14 mouse cellular contexts compared by ENCODE assay signal in the genomic region with DNA sequence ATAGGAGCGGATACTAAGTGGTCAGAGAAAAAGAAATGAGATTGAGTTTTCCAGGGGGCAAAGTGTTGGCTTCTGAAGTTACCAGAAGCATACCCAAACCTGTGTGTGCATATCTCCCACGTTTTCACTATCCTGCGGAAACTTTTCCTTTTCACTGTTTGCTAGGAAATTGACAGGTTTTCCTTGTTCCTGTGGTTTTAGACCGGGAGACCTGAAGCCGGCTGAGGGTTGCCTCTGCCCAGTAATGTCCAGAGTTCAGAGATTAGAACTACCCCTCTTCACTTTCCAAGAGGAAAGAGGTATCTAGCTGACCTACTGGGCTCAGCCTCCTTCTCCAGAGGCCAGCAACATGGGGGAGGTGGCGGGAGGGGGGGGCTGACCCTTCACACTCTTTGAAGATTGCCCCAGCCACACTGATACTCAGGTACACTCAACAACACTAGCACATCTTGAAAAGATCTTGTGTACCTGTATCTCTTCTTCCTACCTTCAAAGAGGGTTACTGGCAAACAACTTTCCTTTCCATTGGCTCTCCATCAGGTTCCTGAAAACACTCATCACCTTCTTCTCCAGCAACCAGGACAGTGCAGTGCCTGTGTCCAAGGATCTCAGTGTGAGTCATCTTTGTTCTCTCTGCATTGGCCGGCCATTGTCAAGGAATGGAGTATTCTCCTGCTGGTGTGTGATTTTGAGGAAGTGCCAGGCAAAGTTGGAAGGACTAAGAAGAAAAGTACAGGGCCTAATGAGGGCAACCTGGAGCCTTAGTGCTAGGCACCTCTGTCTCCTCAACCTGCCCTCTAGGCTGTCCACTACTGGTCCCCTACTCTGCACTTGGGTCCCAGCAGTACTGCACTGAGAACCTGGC. TPM values are rescaled to one million over a fixed set of nuclear protein-coding genes. Genes with fewer than 3 reads are reported as not detected.
DNase-seq lines count a peak whose midpoint lies in the region; ATAC-seq and TF ChIP-seq lines count a peak whose summit lies in the region.
"Had no signal": no experiment of that assay in that cellular context is flagged by ENCODE, and none has a peak within 500 bp of the region (broad histone marks: within the 10 kb centered on the region; RNA-seq: fewer than 3 reads in every experiment).

No protein-coding gene starts in this region.

- no peak overlapping the region for H3K4me2 ChIP-seq in hindbrain, embryonic 11.5 days (replicated peaks; ENCODE audit: low read depth, low read length)
- no peak overlapping the region for H3K4me2 ChIP-seq in hindbrain, embryonic 13.5 days

- 0 out of 2 replicates have a peak, but pooled peaks cover 2% of the 10 kb centered on the region for H3K4me1 ChIP-seq in hindbrain, embryonic 11.5 days (replicated peaks; ENCODE audit: control insufficient read depth, insufficient read depth, low read length)
- peaks cover 32% of the 10 kb centered on the region for H3K4me1 ChIP-seq in hindbrain, embryonic 13.5 days (replicated peaks)
- H3K4me1 ChIP-seq in cortical plate, adult 2 months (ENCODE audit: control insufficient read depth, insufficient read depth, low read length): no peaks in the 10 kb centered on the region; the same call in 1 of the 2 replicates

- H3K36me3 ChIP-seq in hindbrain, embryonic 11.5 days (ENCODE audit: control insufficient read depth, insufficient read depth, low read length): no peaks in the 10 kb centered on the region
- no peaks in the 10 kb centered on the region for H3K36me3 ChIP-seq in hindbrain, embryonic 13.5 days
- H3K36me3 ChIP-seq: lung, embryonic 15.5 days had no signal

- no peak overlapping the region for H3K9ac ChIP-seq in hindbrain, embryonic 11.5 days (ENCODE audit: low read depth, low read length)
- H3K9ac ChIP-seq in hindbrain, embryonic 13.5 days: no peak overlapping the region
- H3K9ac ChIP-seq: lung, embryonic 15.5 days had no signal

- ATAC-seq in hindbrain, embryonic 11.5 days (ENCODE audit: low FRiP score): no peak
- no peak for ATAC-seq in hindbrain, embryonic 13.5 days (ENCODE audit: low FRiP score)

- TF ChIP-seq POLR2A in cortical plate, adult 2 months (IDR thresholded peaks at IDR 0.05; ENCODE audit: extremely low read depth, insufficient read depth, low read length): no peak

- H3K9me3 ChIP-seq in hindbrain, embryonic 11.5 days (ENCODE audit: control insufficient read depth, low read length): no peaks in the 10 kb centered on the region
- no peaks in the 10 kb centered on the region for H3K9me3 ChIP-seq in hindbrain, embryonic 13.5 days
- H3K9me3 ChIP-seq: lung, embryonic 15.5 days had no signal

- peaks cover 85% of the 10 kb centered on the region for H3K27me3 ChIP-seq in hindbrain, embryonic 11.5 days (ENCODE audit: control insufficient read depth, insufficient read depth, low read length)
- peaks cover 89% of the 10 kb centered on the region for H3K27me3 ChIP-seq in hindbrain, embryonic 13.5 days
- H3K27me3 ChIP-seq: CH12.LX had no signal

- WGBS in hindbrain, embryonic 11.5 days: 4% methylated on average over 7 of the region's 7 CpGs
- WGBS in hindbrain, embryonic 13.5 days: 3% methylated on average over 7 of the region's 7 CpGs
- WGBS in large intestine, adult 2 months: 4% methylated on average over 7 of the region's 7 CpGs

- DNase-seq in hindbrain, embryonic 11.5 days (ENCODE audit: low spot score): peak; percentile 62
- DNase-seq in NIH3T3 (ENCODE audit: low read depth): peak; percentile 35
- DNase-seq in large intestine, adult 2 months (ENCODE audit: low read depth, low spot score): peak; percentile 57
- no peak for DNase-seq in frontal cortex, postnatal 14 days (ENCODE audit: low spot score in 2 of 2)
- DNase-seq in MN1 (ENCODE audit: low spot score): no peak
- DNase-seq in left cerebral cortex, adult 11 months (ENCODE audit: low spot score): no peak
- DNase-seq: adrenal gland, postnatal 10 days; gastrocnemius, postnatal 36 days; kidney, adult 11 months had no signal

- no peak overlapping the region for H3K27ac ChIP-seq in hindbrain, embryonic 11.5 days (ENCODE audit: low read depth, low read length)
- no peak overlapping the region for H3K27ac ChIP-seq in hindbrain, embryonic 13.5 days
- H3K27ac ChIP-seq in cortical plate, adult 2 months (ENCODE audit: insufficient read depth, low read length): 0 out of 2 replicates have a peak overlapping the region, but pooled peaks have one; percentile 3
- H3K27ac ChIP-seq: lung, embryonic 15.5 days had no signal

- no peak for TF ChIP-seq CTCF in cortical plate, adult 2 months (IDR thresholded peaks at IDR 0.05; ENCODE audit: extremely low read depth, insufficient read depth, low read length)

- H3K4me3 ChIP-seq in hindbrain, embryonic 11.5 days (ENCODE audit: low read depth, low read length): no peak overlapping the region
- H3K4me3 ChIP-seq in hindbrain, embryonic 13.5 days: no peak overlapping the region
- H3K4me3 ChIP-seq in cortical plate, adult 2 months (ENCODE audit: insufficient read depth, low read length): peak overlapping the region; percentile 34
- H3K4me3 ChIP-seq: erythroblast, embryonic 14.5 days had no signal

RNA-seq across cellular contexts. Expression of a gene that starts 1.3 kb away (rescaled TPM):
- polyA plus RNA-seq in hindbrain, embryonic 11.5 days (2014; fragmentation: Nextera tagmentation; extraction: Ambion mirVana): 1.9 and 2.0 TPM in 2 replicates
- 0.87 and 1.1 TPM in 2 replicates for polyA plus RNA-seq in hindbrain, embryonic 13.5 days (2015; fragmentation: Nextera tagmentation; extraction: Ambion mirVana)
- 34.5 and 35.4 TPM in 2 replicates for polyA plus RNA-seq in cortical plate, adult 2 months (2012; rRNA removed)
- 5.1 and 6.1 TPM in 2 replicates for polyA plus RNA-seq in large intestine, adult 2 months (2012; rRNA removed)
- polyA plus RNA-seq: erythroblast, embryonic 14.5 days had no signal

Comparison
In these comparisons a context has a peak if more than half of its experiments do, and no peak if none do; other contexts are left out.
1. DNase-seq: peak in hindbrain, embryonic 11.5 days (single experiment), NIH3T3 (single experiment) and large intestine, adult 2 months (single experiment); none in frontal cortex, postnatal 14 days (0 of 2), MN1 (single experiment) and left cerebral cortex, adult 11 months (single experiment).